Mouse (Mus musculus) cerebral cortex, adult 2 months (tissue): ENCODE measurements around the gene Epn3.

Experiments used
- WGBS: fragments of 180-500 bp; shearing (Covaris S2); methylation state at CpG from one replicate; pipeline ENCODE4 v1.1.7; 2018; 5-methylcytosine and 5-hydroxymethylcytosine counted together

Epn3 gene

GRCm38 (mm10) chr11:94471740-94472584, 27.8 kb downstream of the Epn3 start:
- WGBS: 18% methylated on average over 17 of the region's 17 CpGs

- WGBS: 35% methylated on average over 6 of the region's 7 CpGs
These were observed 29.4 kb downstream of the Epn3 start for GRCm38 (mm10) chr11:94470391-94470790.

DNA sequence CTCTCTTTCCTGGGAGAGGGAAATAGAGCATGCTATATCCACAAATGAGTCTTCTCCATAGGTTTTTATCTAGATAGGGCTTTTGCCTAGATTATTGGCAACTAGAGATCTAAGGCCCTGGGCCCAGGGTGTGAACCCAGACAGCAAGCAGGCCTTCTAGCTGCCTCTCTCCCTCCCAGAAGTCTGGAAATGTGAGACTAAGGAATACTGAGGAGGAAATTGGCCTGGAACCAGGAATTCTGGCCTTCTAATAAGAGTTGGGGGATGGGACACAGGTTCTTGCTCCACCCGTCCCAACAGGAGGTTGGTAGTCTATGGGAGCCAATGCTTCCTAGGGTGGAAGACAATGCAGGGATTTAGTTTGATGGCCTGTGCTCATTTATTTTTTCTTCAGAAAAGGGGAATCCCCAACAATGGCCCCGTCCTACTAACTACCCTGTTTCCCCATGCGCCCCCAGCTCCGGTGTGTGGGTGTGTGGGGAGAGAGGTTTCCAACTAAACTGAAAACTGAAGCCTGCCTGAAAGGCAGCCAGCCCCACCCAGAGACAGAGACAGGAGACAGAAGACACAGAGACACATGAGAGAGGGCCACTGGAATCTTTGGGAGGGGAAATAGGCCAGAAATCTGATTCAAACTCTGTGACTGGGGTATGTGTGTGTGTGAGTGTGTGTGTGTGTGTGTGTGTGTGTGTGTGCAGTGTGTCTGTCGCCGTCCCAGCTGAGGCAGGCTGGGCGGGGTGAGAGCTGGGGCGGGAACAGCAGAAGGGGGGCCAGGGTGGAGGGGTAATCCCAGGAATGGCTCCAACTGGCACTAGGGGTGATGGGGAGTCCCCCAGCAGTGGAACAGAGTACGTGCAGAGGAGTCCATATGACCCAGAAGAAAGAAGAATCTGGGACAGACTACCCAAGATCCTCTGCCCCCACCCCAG, 30.4 kb downstream of the Epn3 start:
- 28% methylated on average over 9 of the region's 9 CpGs for WGBS

GRCm38 (mm10) chr11:94468582-94469064, 31.2 kb downstream of the Epn3 start:
- WGBS: 16% methylated on average over 4 of the region's 4 CpGs

DNA sequence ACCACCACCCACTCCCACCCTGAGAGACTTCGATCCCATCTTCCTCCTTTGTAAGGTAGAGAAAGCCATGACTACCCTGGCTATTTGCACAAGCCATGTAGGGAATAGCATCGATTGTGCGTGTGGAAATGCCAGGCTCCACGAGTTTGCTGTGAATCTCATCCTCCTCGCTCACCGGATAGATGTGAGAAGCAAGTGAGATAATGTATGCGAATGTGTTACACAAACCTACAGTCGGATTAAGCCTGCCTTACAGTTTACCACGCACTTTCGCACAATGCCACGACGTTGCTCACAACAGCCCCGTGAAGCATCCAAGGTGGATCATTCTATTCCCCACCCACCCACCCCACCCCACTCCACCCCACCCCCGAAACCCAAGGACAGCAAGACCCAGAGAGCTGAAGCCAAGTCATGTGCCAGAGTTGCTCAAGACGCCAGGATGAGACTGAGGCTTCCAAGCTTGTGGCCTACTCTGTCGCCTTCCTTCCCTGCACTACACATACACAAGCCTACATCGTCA, 33.4 kb downstream of the Epn3 start:
- 54% methylated on average over 17 of the region's 17 CpGs for WGBS

DNA sequence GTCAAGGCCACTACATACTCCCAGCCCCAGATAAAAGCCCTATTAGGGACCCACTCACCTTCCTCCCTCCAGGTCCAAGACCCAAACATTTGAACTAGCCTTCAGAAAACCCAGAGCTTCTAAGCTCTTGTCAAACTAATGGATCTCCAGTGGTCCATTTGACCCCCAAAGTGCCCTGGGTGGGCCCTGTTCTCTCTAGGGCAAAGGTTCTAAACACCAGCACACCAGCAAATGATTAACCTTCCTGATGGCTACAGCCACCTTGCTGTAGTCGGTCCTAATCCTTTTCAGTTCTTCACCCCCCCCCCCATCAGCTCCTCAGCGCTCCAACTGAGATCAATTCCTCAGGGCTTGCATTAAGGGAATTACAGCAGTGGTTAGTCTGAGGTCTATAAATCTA, 35.6 kb downstream of the Epn3 start:
- WGBS: 59% methylated on average over 2 of the region's 2 CpGs

- 89% methylated on average over 11 of the region's 11 CpGs for WGBS
These were observed 37.9 kb downstream of the Epn3 start for GRCm38 (mm10) chr11:94461856-94462255.

GRCm38 (mm10) chr11:94457001-94457400, 42.8 kb downstream of the Epn3 start:
- 93% methylated on average over 15 of the region's 15 CpGs for WGBS

GRCm38 (mm10) chr11:94456347-94456746, 43.4 kb downstream of the Epn3 start:
- 79% methylated on average over 3 of the region's 3 CpGs for WGBS

DNA sequence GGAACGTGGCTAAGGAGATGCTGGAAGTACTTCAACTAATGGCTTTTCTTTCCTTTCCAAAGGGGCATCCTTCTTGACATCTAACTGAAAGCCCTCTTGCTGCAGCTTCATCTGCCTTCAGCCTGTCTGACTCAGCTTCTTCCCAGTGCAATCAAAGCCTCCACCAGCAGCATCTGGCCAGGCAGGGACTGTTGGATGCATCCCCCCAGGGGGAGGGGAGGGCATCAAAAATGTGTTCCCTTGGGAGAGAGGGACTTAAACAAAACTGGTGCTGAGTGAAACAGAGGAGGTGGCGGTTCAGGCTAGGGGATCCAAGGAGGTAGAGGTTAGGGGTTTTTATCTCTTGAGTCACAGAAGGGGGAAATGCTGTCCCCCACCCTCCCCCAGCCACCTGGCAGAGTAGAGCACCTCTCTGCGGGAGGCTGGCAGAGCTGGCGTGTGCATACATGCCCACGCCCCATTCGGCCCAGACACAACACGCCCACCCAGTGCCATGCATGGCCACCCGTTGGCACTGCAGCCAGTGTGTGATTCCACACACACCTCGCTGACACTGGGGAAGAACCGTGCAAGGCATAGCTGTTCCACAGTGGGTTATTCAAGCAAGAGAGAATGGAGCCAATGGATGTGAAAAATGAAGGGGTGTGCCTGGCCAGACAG, 44.5 kb downstream of the Epn3 start:
- 41% methylated on average over 10 of the region's 10 CpGs for WGBS

DNA sequence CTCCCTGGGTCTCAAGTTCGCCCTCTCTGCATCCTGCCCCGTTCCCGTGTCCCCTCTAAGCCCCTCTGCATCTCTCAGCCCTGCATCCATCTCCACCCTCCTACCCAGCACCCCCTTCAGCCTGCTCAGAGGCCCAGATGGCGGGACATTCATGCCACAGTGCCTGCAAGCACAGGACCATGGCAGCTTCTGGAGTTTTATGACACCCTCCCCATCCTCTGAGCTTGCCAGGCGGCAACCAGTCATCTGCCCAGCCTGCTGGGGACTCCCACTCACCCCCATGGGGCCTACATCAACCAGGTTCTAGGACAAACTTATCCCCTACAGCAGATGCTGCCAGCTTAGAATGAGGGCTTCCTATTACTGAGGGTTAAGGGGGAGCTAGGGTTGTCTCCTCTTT, 45.0 kb downstream of the Epn3 start:
- WGBS: 67% methylated on average over 5 of the region's 5 CpGs

GRCm38 (mm10) chr11:94451091-94451773, 48.5 kb downstream of the Epn3 start:
- 78% methylated on average over 12 of the region's 12 CpGs for WGBS

- WGBS: 62% methylated on average over 5 of the region's 5 CpGs
These were observed 49.9 kb downstream of the Epn3 start for GRCm38 (mm10) chr11:94449886-94450285.

DNA sequence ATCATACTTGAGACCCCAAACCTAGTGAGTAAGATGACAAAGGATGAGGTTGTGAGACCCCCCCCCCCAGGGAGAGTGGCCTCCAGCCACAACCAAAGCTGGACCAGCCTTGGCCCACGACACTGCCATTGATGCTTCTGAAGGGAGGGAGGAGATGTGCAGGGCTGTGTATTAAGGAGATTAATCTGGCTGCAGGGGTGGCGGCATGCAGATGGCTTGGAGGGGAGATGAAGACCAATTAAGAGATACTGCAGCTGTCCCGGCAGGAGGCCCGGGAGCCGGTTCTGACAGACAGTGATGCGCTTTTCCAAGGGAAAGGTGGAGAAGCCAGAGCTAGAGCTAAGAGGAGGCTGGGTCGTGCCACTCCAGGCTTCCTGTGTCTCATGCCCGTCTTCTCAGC, 50.5 kb downstream of the Epn3 start:
- WGBS: 62% methylated on average over 8 of the region's 8 CpGs

- WGBS: 63% methylated on average over 3 of the region's 3 CpGs
These were observed 52.8 kb downstream of the Epn3 start for GRCm38 (mm10) chr11:94447017-94447416.

DNA sequence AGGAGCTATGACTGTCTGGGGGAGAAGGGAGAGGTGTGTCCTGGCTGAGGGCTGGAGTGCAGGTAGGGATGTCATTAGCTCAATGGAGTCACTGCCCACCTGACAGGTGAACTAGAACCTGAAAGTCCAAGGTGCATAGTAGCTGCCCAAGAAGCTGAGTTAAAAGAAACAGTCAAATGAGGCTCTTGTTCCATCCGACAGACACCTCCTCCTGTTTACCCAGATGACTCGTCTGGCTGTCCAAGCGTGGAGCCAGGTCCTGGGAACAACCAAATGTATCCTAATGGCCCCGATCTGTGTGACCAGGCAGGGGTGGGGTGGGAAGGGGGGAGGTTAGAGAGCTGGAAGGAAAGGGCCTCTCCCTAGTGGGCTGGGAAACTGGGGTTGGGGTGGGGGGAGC, 54.5 kb downstream of the Epn3 start:
- WGBS: 60% methylated on average over 4 of the region's 4 CpGs

GRCm38 (mm10) chr11:94444829-94445228, 54.9 kb downstream of the Epn3 start:
- WGBS: 69% methylated on average over 5 of the region's 5 CpGs

GRCm38 (mm10) chr11:94441752-94442151, 58.0 kb downstream of the Epn3 start:
- WGBS: 68% methylated on average over 9 of the region's 9 CpGs

DNA sequence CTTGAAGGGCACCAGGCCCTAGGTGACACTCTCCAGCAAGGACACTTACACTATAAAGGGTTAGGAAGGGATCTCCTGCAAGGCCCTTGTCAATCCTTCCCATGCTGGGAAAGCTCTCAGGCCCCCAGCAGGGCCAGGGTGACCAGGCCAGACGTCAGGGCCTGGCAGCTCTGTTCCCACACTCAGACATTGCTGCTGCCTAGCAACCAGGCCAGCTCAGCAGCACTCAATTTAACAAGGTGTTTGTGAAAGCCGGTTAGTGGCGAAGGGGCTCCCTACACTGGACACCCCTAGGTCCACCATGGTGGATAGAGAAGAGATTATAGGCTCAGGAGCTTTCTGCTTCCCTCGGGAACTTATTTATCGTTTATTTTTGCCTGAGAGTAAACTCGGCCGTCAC, 58.7 kb downstream of the Epn3 start:
- 61% methylated on average over 7 of the region's 7 CpGs for WGBS

GRCm38 (mm10) chr11:94440421-94440820, 59.4 kb downstream of the Epn3 start:
- 89% methylated on average over 6 of the region's 6 CpGs for WGBS
